In genomic region chr17:15440463-15441121, GRCm38 (mm10) we compare ENCODE assay signal across 9 mouse cellular contexts. TPM values are rescaled to one million over a fixed set of nuclear protein-coding genes. Genes with fewer than 3 reads are reported as not detected.
A peak's percentile ranks its signal among the peaks of the same experiment; 100 is the strongest.
DNase-seq lines count a peak whose midpoint lies in the region; ATAC-seq lines count a peak whose summit lies in the region.
"Had no signal": no experiment of that assay in that cellular context is flagged by ENCODE, and none has a peak within 500 bp of the region (broad histone marks: within the 10 kb centered on the region; RNA-seq: fewer than 3 reads in every experiment).

No protein-coding gene starts in this region.

- intact Hi-C loops in gastrocnemius, postnatal 14 days (cut with DNase I; ENCODE audit: low total_unique reads): no loop called here

- peak overlapping the region; percentile 38; the same call in 1 of the 2 replicates for H3K4me2 ChIP-seq in forebrain, embryonic 14.5 days (ENCODE audit: low read length)
- peak overlapping the region; percentile 29 for H3K4me2 ChIP-seq in midbrain, embryonic 15.5 days

- H3K36me3 ChIP-seq in forebrain, embryonic 14.5 days (ENCODE audit: control insufficient read depth, insufficient read depth, low read length): no peaks in the 10 kb centered on the region
- H3K36me3 ChIP-seq in midbrain, embryonic 15.5 days (replicated peaks): no peaks in the 10 kb centered on the region

- DNase-seq in gastrocnemius, postnatal 14 days: peak; percentile 19
- no peak for DNase-seq in gastrocnemius, postnatal 25 days
- peak; percentile 27 for DNase-seq in MN1 (ENCODE audit: low spot score)
- DNase-seq in forebrain, embryonic 14.5 days (ENCODE audit: low spot score): peak; percentile 89
- peak; percentile 49 to 62 for DNase-seq in layer of hippocampus, postnatal 14 days (ENCODE audit: low spot score in 2 of 2)
- no peak for DNase-seq in ovary, postnatal 14 days (ENCODE audit: low spot score)
- no peak for DNase-seq in spleen, adult 18-20 months

- no peaks in the 10 kb centered on the region for H3K27me3 ChIP-seq in forebrain, embryonic 14.5 days (replicated peaks; ENCODE audit: control insufficient read depth, insufficient read depth, low read length)
- no peaks in the 10 kb centered on the region for H3K27me3 ChIP-seq in midbrain, embryonic 15.5 days (replicated peaks)
- H3K27me3 ChIP-seq: CH12.LX had no signal

- H3K4me3 ChIP-seq in forebrain, embryonic 14.5 days (ENCODE audit: low read depth, low read length): no peak overlapping the region
- H3K4me3 ChIP-seq in midbrain, embryonic 15.5 days: no peak overlapping the region

- H3K9ac ChIP-seq in forebrain, embryonic 14.5 days (ENCODE audit: low read length): peak overlapping the region; percentile 6; the same call in 1 of the 2 replicates
- 0 out of 2 replicates have a peak overlapping the region, but pooled peaks have one; percentile 2 for H3K9ac ChIP-seq in midbrain, embryonic 15.5 days

- 4% methylated on average over 11 of the region's 11 CpGs for WGBS in forebrain, embryonic 14.5 days
- 8% methylated on average over 11 of the region's 11 CpGs for WGBS in midbrain, embryonic 15.5 days

- no peaks in the 10 kb centered on the region for H3K9me3 ChIP-seq in forebrain, embryonic 14.5 days (replicated peaks; ENCODE audit: control insufficient read depth, low read length)
- no peaks in the 10 kb centered on the region for H3K9me3 ChIP-seq in midbrain, embryonic 15.5 days

- H3K4me1 ChIP-seq in forebrain, embryonic 14.5 days (ENCODE audit: control insufficient read depth, insufficient read depth, low read length): peaks cover 17% of the 10 kb centered on the region
- H3K4me1 ChIP-seq in midbrain, embryonic 15.5 days: peaks cover 10% of the 10 kb centered on the region

- ATAC-seq in forebrain, embryonic 14.5 days: peak; percentile 96
- peak; percentile 91 for ATAC-seq in midbrain, embryonic 15.5 days (replicated peaks)

- H3K27ac ChIP-seq in forebrain, embryonic 14.5 days (ENCODE audit: low read depth, low read length): peak overlapping the region; percentile 53
- no peak overlapping the region for H3K27ac ChIP-seq in midbrain, embryonic 15.5 days

RNA-seq across cellular contexts. Expression of gene Fam120b, which starts 44.6 kb away (rescaled TPM):
- 1 to 10 TPM; 8.6 to 8.8 TPM for total RNA-seq in gastrocnemius, postnatal 14 days (2021)
- 10 to 100 TPM in 1 of 2 experiments, 1 to 10 TPM in 1; 8.6 to 10.3 TPM for total RNA-seq in gastrocnemius, postnatal 25 days (2021)
- 36.0 and 45.3 TPM in 2 replicates for polyA plus RNA-seq in forebrain, embryonic 14.5 days (2014; fragmentation: Nextera tagmentation; extraction: Ambion mirVana)
- total RNA-seq in layer of hippocampus, postnatal 14 days (2021): 10 to 100 TPM; 33.4 to 34.9 TPM
- 47.2 and 50.8 TPM in 2 replicates for polyA plus RNA-seq in midbrain, embryonic 15.5 days (2015; fragmentation: Nextera tagmentation; extraction: Ambion mirVana)

RNA-seq across cellular contexts. Expression of gene Psmb1, which starts 59.0 kb away (rescaled TPM):
- 100 to 1,000 TPM; 115 to 119 TPM for total RNA-seq in gastrocnemius, postnatal 14 days (2021)
- total RNA-seq in gastrocnemius, postnatal 25 days (2021): 100 to 1,000 TPM in 1 of 2 experiments, 10 to 100 TPM in 1; 84.4 to 104 TPM
- polyA plus RNA-seq in forebrain, embryonic 14.5 days (2014; fragmentation: Nextera tagmentation; extraction: Ambion mirVana): 283 and 324 TPM in 2 replicates
- 100 to 1,000 TPM; 127 to 134 TPM for total RNA-seq in layer of hippocampus, postnatal 14 days (2021)
- polyA plus RNA-seq in midbrain, embryonic 15.5 days (2015; fragmentation: Nextera tagmentation; extraction: Ambion mirVana): 217 and 221 TPM in 2 replicates

RNA-seq across cellular contexts. Expression of gene Tbp, which starts 59.1 kb away (rescaled TPM):
- 1 to 10 TPM; 6.6 to 8.4 TPM for total RNA-seq in gastrocnemius, postnatal 14 days (2021)
- total RNA-seq in gastrocnemius, postnatal 25 days (2021): 1 to 10 TPM; 7.0 to 7.7 TPM
- polyA plus RNA-seq in forebrain, embryonic 14.5 days (2014; fragmentation: Nextera tagmentation; extraction: Ambion mirVana): 77.2 and 82.5 TPM in 2 replicates
- total RNA-seq in layer of hippocampus, postnatal 14 days (2021): 10 to 100 TPM; 28.5 to 34.3 TPM
- 64.6 and 68.2 TPM in 2 replicates for polyA plus RNA-seq in midbrain, embryonic 15.5 days (2015; fragmentation: Nextera tagmentation; extraction: Ambion mirVana)

Comparison
In these comparisons a context has a peak if more than half of its experiments do, and no peak if none do; other contexts are left out.
1. DNase-seq: peak in gastrocnemius, postnatal 14 days (single experiment), MN1 (single experiment), forebrain, embryonic 14.5 days (single experiment) and layer of hippocampus, postnatal 14 days (2 of 2); none in gastrocnemius, postnatal 25 days (single experiment), ovary, postnatal 14 days (single experiment) and spleen, adult 18-20 months (0 of 2).